Mouse (Mus musculus) liver, postnatal 0 days (tissue): Measurements from ENCODE around the gene Gk5.
"Not testable (repeated sequence)": the region's sequence is repeated elsewhere in the genome, so short reads cannot be mapped to it uniquely, and the experiment has no call there.

Experiments
- CTCF ChIP-seq: sonication (generic); IDR thresholded peaks from 2 replicates; pipeline ENCODE4 v1.5.1; 2016; ENCODE audit warnings: antibody characterized with exemption, low read depth
- EP300 ChIP-seq: IDR thresholded peaks from 2 replicates; pipeline ENCODE4 v1.6.1; 2016; ENCODE audit warnings: antibody characterized with exemption, low read depth, mild to moderate bottlenecking

DNA sequence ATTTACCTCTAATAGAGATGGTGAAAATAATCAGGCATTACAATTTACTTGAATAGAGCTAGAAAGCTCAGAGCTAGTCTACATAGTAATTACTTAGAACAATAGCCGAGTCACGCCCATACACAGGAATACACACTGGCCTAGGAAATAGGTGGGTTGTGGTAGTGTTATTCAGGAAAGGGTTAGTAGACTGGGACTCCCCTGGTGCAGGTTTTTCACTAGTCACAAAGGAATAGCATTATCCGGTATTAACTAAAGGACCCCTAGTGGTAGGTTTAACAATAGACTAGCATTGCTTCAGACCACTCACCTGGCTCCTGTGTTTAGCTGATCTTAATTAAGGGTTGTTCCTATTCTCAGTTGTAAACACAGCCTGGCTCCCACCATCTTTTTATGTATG lies 30.7 kb upstream of the Gk5 start:
- not testable (repeated sequence) for TF ChIP-seq EP300, CTCF
